Mouse (Mus musculus) embryonic facial prominence, embryonic 14.5 days (tissue): Measurements from ENCODE around the gene Gm47985. TPM values are rescaled to one million over a fixed set of nuclear protein-coding genes. Genes with fewer than 3 reads are reported as not detected.
"Not testable (repeated sequence)": the region's sequence is repeated elsewhere in the genome, so short reads cannot be mapped to it uniquely, and the experiment has no call there.

Source experiments
- ATAC-seq: fragments of 200-750 bp; cut with Nextera tagmentation; 2 replicates; pipeline ENCODE4 v1.8.0; 2017; ENCODE audit warnings: low read depth, moderate number of reproducible peaks, moderate TSS enrichment
- DNase-seq: peaks from one replicate; pipeline ENCODE4 v3.0.0-alpha.2; 2015; ENCODE audit warnings: low spot score
- H3K27ac ChIP-seq: fragments of 300-500 bp; sonication (generic); replicated peaks from 2 replicates; pipeline ENCODE4 v1.5.1; 2014; ENCODE audit warnings: low read depth, mild to moderate bottlenecking, low read length, moderate library complexity
- H3K27me3 ChIP-seq: fragments of 300-500 bp; sonication (generic); replicated peaks from 2 replicates; pipeline ENCODE4 v1.6.1; 2014; ENCODE audit warnings: low read length; ENCODE audit not compliant: control insufficient read depth, insufficient read depth
- H3K36me3 ChIP-seq: fragments of 300-500 bp; sonication (generic); 2 replicates; pipeline ENCODE4 v1.6.1; 2014; ENCODE audit warnings: low read length, mixed read lengths; ENCODE audit not compliant: control insufficient read depth, insufficient read depth
- H3K4me1 ChIP-seq: fragments of 300-500 bp; sonication (generic); 2 replicates; pipeline ENCODE4 v1.6.1; 2014; ENCODE audit warnings: antibody characterized with exemption, low read length; ENCODE audit not compliant: control insufficient read depth, insufficient read depth
- H3K4me2 ChIP-seq: fragments of 300-500 bp; sonication (generic); 2 replicates; pipeline ENCODE4 v1.6.1; 2014; ENCODE audit warnings: low read depth, mild to moderate bottlenecking, low read length, moderate library complexity, mixed read lengths
- H3K4me3 ChIP-seq: fragments of 300-500 bp; sonication (generic); 2 replicates; pipeline ENCODE4 v1.5.1; 2014; ENCODE audit warnings: low read depth, mild to moderate bottlenecking, low read length
- H3K9ac ChIP-seq: fragments of 300-500 bp; sonication (generic); 2 replicates; pipeline ENCODE4 v1.6.1; 2014; ENCODE audit warnings: low read depth, mild to moderate bottlenecking, low read length, moderate library complexity, mixed read lengths
- H3K9me3 ChIP-seq: fragments of 300-500 bp; sonication (generic); 2 replicates; pipeline ENCODE4 v1.6.1; 2016; ENCODE audit warnings: low read length; ENCODE audit not compliant: control insufficient read depth
- WGBS: fragments of 180-500 bp; shearing (Covaris S2); extraction: QIAGEN DNeasy Blood & Tissue Kit; methylation state at CpG from one replicate; pipeline ENCODE4 v1.1.7; 2014; 5-methylcytosine and 5-hydroxymethylcytosine counted together
- polyA plus RNA-seq: library from polyadenylated mRNA; unstranded; fragments of >200 nt; fragmentation: Nextera tagmentation; extraction: Ambion mirVana; gene quantifications from 2 replicates; pipeline ENCODE4 v1.2.1, GENCODE M21; 2014

Gm47985 gene
- polyA plus RNA-seq, 1 experiment from 2014 or later = 0.18 TPM

DNA sequence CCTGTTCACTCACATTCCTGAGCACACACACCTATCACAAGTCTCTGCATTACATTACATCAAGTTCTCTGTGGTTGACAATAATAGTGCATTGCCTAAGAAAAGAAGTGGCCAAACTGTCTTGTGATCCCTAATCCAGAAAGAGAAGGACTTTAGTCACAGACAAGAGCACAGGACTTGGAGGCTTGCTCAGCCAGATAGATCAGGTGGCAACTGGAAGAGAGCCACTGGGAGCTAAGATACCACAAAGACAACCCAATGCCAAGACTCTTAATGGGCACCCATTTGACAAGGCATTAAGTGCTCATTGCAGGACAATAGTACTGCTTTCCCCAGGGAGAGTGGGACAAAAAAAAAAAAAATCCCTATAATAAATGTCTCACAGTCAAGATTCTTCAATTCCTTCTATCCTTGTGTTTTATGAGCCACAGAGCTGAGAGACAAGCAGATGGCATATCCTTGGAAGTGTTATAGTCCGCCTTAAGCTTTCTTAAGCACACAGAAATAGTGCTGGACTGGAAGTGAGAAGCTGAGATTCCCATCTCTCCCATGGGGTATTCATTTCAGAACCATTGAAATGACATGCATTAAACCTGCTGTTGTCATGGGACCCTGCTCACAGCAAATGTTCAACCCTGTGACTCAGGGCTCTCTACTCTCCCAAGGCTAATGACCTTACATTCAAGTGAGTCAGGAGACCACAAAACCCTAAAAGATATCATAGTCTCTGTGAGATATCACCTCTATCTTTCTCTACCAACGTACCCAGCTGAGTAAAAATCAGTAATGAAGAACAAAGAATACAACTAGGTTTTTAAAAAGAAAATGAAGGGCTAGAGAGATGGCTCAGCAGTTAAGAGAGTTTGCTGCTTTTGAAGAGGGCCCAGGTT, 10.5 kb upstream of the Gm47985 start:
- no peak overlapping the region for H3K4me2 ChIP-seq
- no peaks in the 10 kb centered on the region for H3K27me3 ChIP-seq
- H3K36me3 ChIP-seq = no peaks in the 10 kb centered on the region
- H3K9me3 ChIP-seq = no peaks in the 10 kb centered on the region
- no peak overlapping the region for H3K27ac ChIP-seq
- no peak overlapping the region for H3K4me3 ChIP-seq
- ATAC-seq = no peak
- no peak for DNase-seq
- H3K4me1 ChIP-seq = no peaks in the 10 kb centered on the region
- 74% methylated on average over 2 of the region's 2 CpGs for whole genome bisulfite sequencing
- no peak overlapping the region for H3K9ac ChIP-seq

DNA sequence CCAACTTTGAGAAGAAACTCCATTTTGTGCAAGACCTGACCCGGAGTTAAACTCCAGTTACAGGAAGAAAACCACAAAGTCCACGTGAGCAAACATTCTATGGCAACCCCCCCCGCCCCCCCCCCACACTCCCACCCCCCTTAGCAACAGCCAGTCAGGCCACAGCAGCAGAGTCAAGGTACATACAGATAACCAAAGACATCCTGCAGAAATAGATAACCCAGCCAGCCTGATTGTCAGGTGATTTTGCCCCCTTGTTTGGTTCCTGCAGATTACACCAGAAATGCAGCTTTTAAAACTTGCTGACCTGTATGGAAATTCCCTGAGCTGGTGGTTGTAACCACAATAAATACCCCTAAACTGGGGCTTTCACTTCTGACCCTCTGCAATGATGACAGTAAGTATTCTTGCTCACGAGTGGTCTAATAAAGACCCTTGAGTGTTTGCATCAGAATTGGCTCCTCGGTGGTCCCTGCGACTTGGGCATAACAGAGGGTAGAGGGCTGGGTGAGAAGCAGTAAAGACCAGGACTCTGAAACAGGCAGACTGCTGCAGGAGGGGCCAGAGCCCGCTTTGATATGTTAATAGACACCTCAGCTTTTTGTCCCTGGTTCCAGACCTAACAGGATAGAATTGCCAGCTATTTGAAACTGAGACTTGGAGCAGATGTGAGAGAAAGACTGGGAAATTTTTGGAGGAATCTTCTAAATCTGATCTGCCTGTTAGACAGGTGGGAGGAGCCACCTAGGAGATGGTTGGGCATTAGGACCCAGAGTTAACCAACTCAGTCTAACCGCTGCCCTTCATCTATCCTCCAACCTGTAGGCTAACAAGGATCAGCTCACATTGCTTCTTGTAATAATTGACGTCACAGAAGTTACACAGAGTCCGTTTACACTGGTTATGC, 5.1 kb upstream of the Gm47985 start:
- Histone ChIP-seq H3K9ac (no peak overlapping the region), H3K27me3 (no peaks in the 10 kb centered on the region), H3K4me3 (peak overlapping the region; percentile 7; the same call in 1 of the 2 replicates), H3K9me3 (no peaks in the 10 kb centered on the region), H3K36me3 (no peaks in the 10 kb centered on the region), H3K4me2 (peak overlapping the region; percentile 39), H3K4me1 (no peaks in the 10 kb centered on the region), H3K27ac (no peak overlapping the region)
- DNase-seq (peak; percentile 48), ATAC-seq (peak; percentile 77; the same call in 1 of the 2 replicates)
- WGBS = 11% methylated on average over 9 of the region's 10 CpGs

DNA sequence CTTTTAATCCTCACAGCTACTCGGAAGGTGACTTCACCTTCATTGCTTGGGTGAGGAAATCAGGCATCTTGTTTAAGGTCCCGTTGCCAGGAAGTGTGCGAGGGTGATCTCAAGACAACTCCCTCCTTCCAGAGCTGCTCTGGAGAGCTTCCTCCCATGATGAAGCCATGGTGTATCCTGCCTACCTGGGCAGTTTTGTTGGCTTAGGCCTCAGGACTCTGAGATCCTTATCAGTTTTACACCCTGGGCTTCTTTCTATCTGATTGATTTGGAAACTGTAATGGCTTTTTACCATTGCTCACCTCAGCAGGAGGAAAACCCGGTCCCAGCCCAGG, 4.4 kb upstream of the Gm47985 start:
- H3K27ac ChIP-seq = no peak overlapping the region

DNA sequence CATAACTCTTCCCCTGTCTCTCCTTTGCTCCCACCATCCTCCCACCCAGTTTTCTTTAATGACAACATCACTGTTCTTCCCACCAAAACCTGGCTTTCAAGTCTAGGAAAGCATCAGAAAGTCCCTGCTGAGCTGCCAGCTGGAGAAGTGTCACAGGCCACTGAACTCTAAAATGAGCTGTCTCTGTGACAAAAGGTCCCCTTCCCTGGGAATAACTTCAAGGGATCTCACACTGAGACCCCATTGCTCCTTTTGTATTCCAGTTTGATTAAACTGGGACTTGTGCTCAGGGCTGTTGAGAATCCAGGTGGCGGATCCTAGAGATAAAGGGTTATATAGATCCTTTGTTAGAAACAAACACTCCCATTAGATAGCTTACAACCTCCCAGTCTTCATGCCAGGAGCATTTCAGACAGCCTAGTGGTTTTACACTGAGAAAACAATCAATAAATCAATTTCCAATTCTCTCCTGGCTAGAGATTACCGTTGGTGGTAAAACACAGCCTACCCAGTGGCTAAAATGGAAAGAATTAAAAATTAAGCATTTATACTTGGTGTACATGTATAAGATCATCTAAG, 3.7 kb upstream of the Gm47985 start:
- Histone ChIP-seq H3K4me1 (no peaks in the 10 kb centered on the region), H3K36me3 (no peaks in the 10 kb centered on the region), H3K9ac (no peak overlapping the region), H3K9me3 (no peaks in the 10 kb centered on the region), H3K4me3 (no peak overlapping the region), H3K27me3 (no peaks in the 10 kb centered on the region), H3K27ac (no peak overlapping the region), H3K4me2 (no peak overlapping the region)
- DNase-seq (no peak), ATAC-seq (no peak)
- 65% methylated on average over 2 of the region's 2 CpGs for WGBS

More for the DNA sequence above, 4.4 kb upstream of the Gm47985 start:
- Histone ChIP-seq H3K4me1 (no peaks in the 10 kb centered on the region), H3K36me3 (no peaks in the 10 kb centered on the region), H3K27me3 (no peaks in the 10 kb centered on the region), H3K9me3 (no peaks in the 10 kb centered on the region), H3K9ac (no peak overlapping the region), H3K4me2 (peak overlapping the region; percentile 39), H3K4me3 (peak overlapping the region; percentile 7; the same call in 1 of the 2 replicates)
- ATAC-seq = no peak
- WGBS = 8% methylated on average over 4 of the region's 4 CpGs
- no peak for DNase-seq

DNA sequence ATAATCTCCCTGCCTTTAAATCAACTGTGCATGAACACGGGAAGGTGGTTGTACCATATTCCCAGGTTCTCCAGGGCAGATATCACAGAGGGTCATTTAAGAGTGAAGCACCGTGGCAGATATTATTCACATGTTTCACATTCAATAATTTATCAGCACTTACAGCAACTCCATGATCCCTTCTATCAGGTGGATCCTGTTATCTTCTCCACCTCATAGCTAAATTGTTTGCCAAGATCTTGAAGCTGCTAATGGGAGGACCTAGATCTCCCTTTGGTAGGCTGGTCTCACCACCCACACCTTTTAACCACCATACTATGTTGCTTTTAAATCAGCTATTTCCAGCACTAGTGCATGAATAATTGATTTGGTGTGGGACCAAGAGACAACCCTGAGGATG, 2.2 kb upstream of the Gm47985 start:
- H3K4me1 ChIP-seq = no peaks in the 10 kb centered on the region
- WGBS = 93% methylated on average over 2 of the region's 2 CpGs
- no peak overlapping the region for H3K4me2 ChIP-seq
- no peaks in the 10 kb centered on the region for H3K27me3 ChIP-seq
- H3K27ac ChIP-seq = no peak overlapping the region
- DNase-seq (no peak), ATAC-seq (no peak)
- no peak overlapping the region for H3K4me3 ChIP-seq
- H3K9ac ChIP-seq = no peak overlapping the region
- no peaks in the 10 kb centered on the region for H3K9me3 ChIP-seq
- H3K36me3 ChIP-seq = no peaks in the 10 kb centered on the region

DNA sequence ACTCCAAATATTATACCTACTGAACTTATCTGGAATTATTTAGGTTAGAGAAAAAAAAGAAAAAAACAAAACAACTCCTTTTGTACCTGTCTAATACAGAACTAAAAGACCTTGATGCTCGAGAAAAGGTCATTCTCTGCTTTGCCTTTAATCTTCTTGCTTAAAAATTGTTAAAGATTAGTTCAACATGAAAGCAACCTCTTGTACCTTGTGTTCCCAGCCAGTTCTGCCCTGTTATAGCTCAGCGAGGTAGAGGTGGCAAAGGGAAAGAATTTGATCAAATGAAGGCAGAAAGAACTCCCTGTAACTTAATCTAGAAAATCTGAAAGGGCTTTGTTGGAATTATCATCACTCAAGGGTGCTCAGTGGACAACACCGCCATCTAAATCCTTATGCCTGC, 3.8 kb downstream of the Gm47985 start:
- not testable (repeated sequence) for H3K9me3 ChIP-seq, H3K27me3 ChIP-seq, H3K36me3 ChIP-seq, H3K9ac ChIP-seq, H3K4me3 ChIP-seq, H3K4me1 ChIP-seq, H3K27ac ChIP-seq, DNase-seq, H3K4me2 ChIP-seq
- WGBS = 72% methylated on average over 3 of the region's 3 CpGs
- ATAC-seq = peak; percentile 30; the same call in 1 of the 2 replicates

DNA sequence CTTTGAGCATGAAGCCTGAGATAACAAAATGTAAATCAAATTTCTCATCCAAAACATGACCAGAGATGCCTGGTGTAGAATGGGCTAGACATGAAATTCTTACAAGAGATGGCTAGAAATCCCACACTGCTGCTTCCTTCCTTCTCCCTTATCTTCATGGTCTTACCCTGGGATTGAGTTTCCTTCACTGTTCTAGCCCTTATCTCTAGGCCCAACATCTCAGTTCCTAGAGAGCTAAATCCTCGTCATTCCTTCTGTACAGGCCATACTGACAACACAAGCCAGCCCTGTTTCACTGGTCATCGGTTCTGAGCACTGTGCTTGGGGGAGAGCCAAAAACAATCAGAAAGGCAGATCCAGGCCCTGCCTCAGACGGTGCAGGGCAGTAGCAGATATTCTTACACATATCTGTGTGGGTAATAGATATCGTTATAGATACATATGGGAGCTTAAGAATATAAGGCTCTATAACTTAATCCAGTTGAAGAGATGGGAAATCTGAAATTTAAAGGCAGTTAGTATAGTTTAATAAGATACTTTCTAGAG, 4.6 kb downstream of the Gm47985 start:
- not testable (repeated sequence) for H3K27me3 ChIP-seq, H3K27ac ChIP-seq, ATAC-seq, DNase-seq, H3K4me3 ChIP-seq, H3K4me1 ChIP-seq, H3K9ac ChIP-seq, H3K4me2 ChIP-seq, H3K36me3 ChIP-seq, H3K9me3 ChIP-seq
- 83% methylated on average over 4 of the region's 4 CpGs for WGBS

DNA sequence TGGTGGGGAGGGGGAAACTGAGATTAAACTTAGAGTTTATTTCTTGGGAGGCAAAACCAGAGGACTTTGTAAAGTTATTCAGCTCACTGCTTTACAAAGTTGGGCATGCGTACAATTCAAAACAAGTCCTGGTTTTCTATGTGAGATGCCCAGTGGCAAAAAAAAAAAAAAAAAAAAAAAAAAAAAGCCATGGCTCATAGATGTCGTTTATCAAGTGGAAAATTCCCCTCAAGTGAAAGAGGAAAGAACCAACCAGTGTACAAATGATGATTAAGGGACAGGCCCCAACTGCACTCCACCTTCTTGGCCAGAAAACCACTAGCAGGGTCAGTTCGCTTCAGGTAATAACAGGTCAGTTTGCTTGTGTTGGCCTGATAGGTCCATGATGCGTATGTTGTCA, 6.1 kb downstream of the Gm47985 start:
- Histone ChIP-seq H3K9ac (no peak overlapping the region), H3K27ac (no peak overlapping the region), H3K27me3 (no peaks in the 10 kb centered on the region), H3K4me3 (no peak overlapping the region), H3K9me3 (no peaks in the 10 kb centered on the region), H3K4me1 (no peaks in the 10 kb centered on the region), H3K36me3 (no peaks in the 10 kb centered on the region), H3K4me2 (no peak overlapping the region)
- ATAC-seq = no peak
- WGBS = 82% methylated on average over 4 of the region's 4 CpGs
- no peak for DNase-seq
